Mouse (Mus musculus): ENCODE measurements at regions not wholly inside any gene's neighbourhood (a gene's known extent, or its start where the extent isn't known, plus 50 kb on each side); places are given as distances from the start of the nearest gene placed in this dataset.

DNA sequence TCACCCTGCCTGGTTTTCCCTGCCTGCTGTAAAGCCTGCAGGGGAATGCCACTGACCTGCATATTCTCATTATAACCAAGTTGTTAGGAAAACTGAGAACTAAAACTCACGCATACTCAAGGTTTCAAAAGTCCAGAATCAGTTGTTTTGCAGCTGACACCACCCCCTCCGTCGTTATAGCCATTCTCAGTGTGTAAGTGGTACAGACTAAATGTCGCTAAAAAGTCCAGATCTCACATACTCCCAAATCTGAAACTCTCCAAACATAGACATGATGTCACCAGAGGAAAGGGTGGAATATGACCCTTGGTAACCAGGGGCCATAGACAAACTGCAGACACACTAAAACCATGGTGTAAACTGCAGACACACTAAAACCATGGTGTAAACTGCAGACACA is 61.1 kb upstream of the Hpf1 start:
- H3K27ac ChIP-seq (ENCODE audit: control insufficient read depth, low read depth, low read length): no peak overlapping the region
- H3K4me1 ChIP-seq (ENCODE audit: control insufficient read depth in 1 of 2, insufficient read depth in 2 of 2, low read length in 2 of 2): no peaks in the 10 kb centered on the region
- TF ChIP-seq POLR2AphosphoS5 (IDR thresholded peaks at IDR 0.05; ENCODE audit: borderline replicate concordance, low read depth, low read length) (no peak), KAT2A (conservative IDR thresholded peaks at IDR 0.05; ENCODE audit: low read depth, low read length) (no peak), SIN3A (IDR thresholded peaks at IDR 0.05; ENCODE audit: low read length) (no peak), ZC3H11A (IDR thresholded peaks at IDR 0.05; ENCODE audit: low read depth, low read length) (no peak), GABPA (IDR thresholded peaks at IDR 0.05; ENCODE audit: low read depth, low read length) (no peak), ZNF384 (IDR thresholded peaks at IDR 0.05; ENCODE audit: low read depth, low read length) (no peak), TAL1 (IDR thresholded peaks at IDR 0.05; ENCODE audit: low read length) (no peak), CHD1 (IDR thresholded peaks at IDR 0.05; ENCODE audit: low read depth, low read length) (no peak), MXI1 (IDR thresholded peaks at IDR 0.05; ENCODE audit: low read depth, low read length) (no peak), RCOR1 (IDR thresholded peaks at IDR 0.05; ENCODE audit: low read depth, low read length) (no peak), MEF2A (IDR thresholded peaks at IDR 0.05; ENCODE audit: extremely low read depth, insufficient replicate concordance, low read depth, low read length, poor library complexity, severe bottlenecking) (no peak), BHLHE40 (IDR thresholded peaks at IDR 0.05; ENCODE audit: borderline replicate concordance, low read depth, low read length) (no peak), ELF1 (IDR thresholded peaks at IDR 0.05; ENCODE audit: low read depth, low read length) (no peak), MYB (IDR thresholded peaks at IDR 0.05; ENCODE audit: low read depth, low read length) (no peak), RAD21 (IDR thresholded peaks at IDR 0.05; ENCODE audit: low read depth, low read length) (no peak)
- H3K27me3 ChIP-seq (ENCODE audit: control insufficient read depth in 1 of 2, insufficient read depth in 2 of 2, low read length in 2 of 2): peaks cover 0 to 1% of the 10 kb centered on the region in 2 experiments; a peak in 1 of 4 replicates
- H3K9me3 ChIP-seq (replicated peaks; ENCODE audit: insufficient read depth, low read length): no peaks in the 10 kb centered on the region
- H3K36me3 ChIP-seq (ENCODE audit: control insufficient read depth in 1 of 2, insufficient read depth in 2 of 2, low read length in 2 of 2): no peaks in the 10 kb centered on the region
- no peaks in the 10 kb centered on the region for H3K79me2 ChIP-seq (ENCODE audit: control insufficient read depth, insufficient read depth, low read length, poor library complexity)
- H3K4me3 ChIP-seq (ENCODE audit: control insufficient read depth in 1 of 2, insufficient read depth in 1 of 2, low read depth in 2 of 2, low read length in 2 of 2): no peak overlapping the region
- no peak overlapping the region for H3K9ac ChIP-seq (ENCODE audit: control insufficient read depth, low read depth, low read length, poor library complexity, severe bottlenecking)
- DNase-seq (ENCODE audit: low read depth, low spot score): no peak

DNA sequence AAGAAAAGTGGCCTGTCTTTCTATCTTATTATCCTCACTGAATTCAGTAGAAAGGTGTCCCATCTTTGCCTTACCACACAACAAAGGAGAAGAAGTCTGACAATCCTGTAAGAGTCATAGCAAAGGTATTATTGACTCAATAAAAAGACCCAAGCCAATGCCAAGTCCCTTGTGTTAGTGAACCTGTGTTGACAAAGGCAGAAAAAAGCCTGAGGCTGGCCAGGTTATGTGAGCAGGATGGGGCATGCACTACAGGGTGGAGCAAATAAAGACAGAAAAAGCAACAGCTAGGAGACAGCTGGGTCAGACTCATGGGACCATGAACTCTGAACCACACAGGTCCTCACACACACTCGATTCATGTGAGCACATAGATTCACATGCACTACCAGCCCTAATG is 59.7 kb upstream of the Hpf1 start:
- no peak for TF ChIP-seq BHLHE40 (IDR thresholded peaks at IDR 0.05; ENCODE audit: borderline replicate concordance, low read depth, low read length)
- DNase-seq (ENCODE audit: low read depth, low spot score): no peak
- Histone ChIP-seq H3K4me3 (ENCODE audit: control insufficient read depth in 1 of 2, insufficient read depth in 1 of 2, low read depth in 2 of 2, low read length in 2 of 2) (no peak overlapping the region), H3K27me3 (ENCODE audit: control insufficient read depth in 1 of 2, insufficient read depth in 2 of 2, low read length in 2 of 2) (peaks cover 0 to 1% of the 10 kb centered on the region in 2 experiments; a peak in 1 of 4 replicates), H3K36me3 (ENCODE audit: control insufficient read depth in 1 of 2, insufficient read depth in 2 of 2, low read length in 2 of 2) (no peaks in the 10 kb centered on the region), H3K9me3 (replicated peaks; ENCODE audit: insufficient read depth, low read length) (no peaks in the 10 kb centered on the region), H3K4me1 (ENCODE audit: control insufficient read depth in 1 of 2, insufficient read depth in 2 of 2, low read length in 2 of 2) (no peaks in the 10 kb centered on the region), H3K27ac (ENCODE audit: control insufficient read depth, low read depth, low read length) (no peak overlapping the region), H3K79me2 (ENCODE audit: control insufficient read depth, insufficient read depth, low read length, poor library complexity) (no peaks in the 10 kb centered on the region), H3K9ac (ENCODE audit: control insufficient read depth, low read depth, low read length, poor library complexity, severe bottlenecking) (no peak overlapping the region)

- H3K9me3 ChIP-seq (replicated peaks; ENCODE audit: insufficient read depth, low read length): no peaks in the 10 kb centered on the region
- H3K79me2 ChIP-seq (ENCODE audit: control insufficient read depth, insufficient read depth, low read length, poor library complexity): no peaks in the 10 kb centered on the region
- TF ChIP-seq TAL1 (IDR thresholded peaks at IDR 0.05; ENCODE audit: low read length) (no peak), E2F4 (IDR thresholded peaks at IDR 0.05; ENCODE audit: borderline replicate concordance, low read depth, low read length) (no peak), NELFE (IDR thresholded peaks at IDR 0.05; ENCODE audit: low read depth, low read length) (no peak), USF1 (IDR thresholded peaks at IDR 0.05; ENCODE audit: low read depth, low read length) (no peak), ZC3H11A (IDR thresholded peaks at IDR 0.05; ENCODE audit: low read depth, low read length) (no peak), SMC3 (IDR thresholded peaks at IDR 0.05; ENCODE audit: low read depth, low read length) (no peak), ETS1 (IDR thresholded peaks at IDR 0.05; ENCODE audit: low read depth, low read length) (no peak), MEF2A (IDR thresholded peaks at IDR 0.05; ENCODE audit: extremely low read depth, insufficient replicate concordance, low read depth, low read length, poor library complexity, severe bottlenecking) (no peak), POLR2AphosphoS5 (IDR thresholded peaks at IDR 0.05; ENCODE audit: borderline replicate concordance, low read depth, low read length) (no peak), MYB (IDR thresholded peaks at IDR 0.05; ENCODE audit: low read depth, low read length) (no peak), ELF1 (IDR thresholded peaks at IDR 0.05; ENCODE audit: low read depth, low read length) (no peak)
- no peak overlapping the region for H3K4me3 ChIP-seq (ENCODE audit: control insufficient read depth in 1 of 2, insufficient read depth in 1 of 2, low read depth in 2 of 2, low read length in 2 of 2)
- no peak overlapping the region for H3K9ac ChIP-seq (ENCODE audit: control insufficient read depth, low read depth, low read length, poor library complexity, severe bottlenecking)
- no peaks in the 10 kb centered on the region for H3K4me1 ChIP-seq (ENCODE audit: control insufficient read depth in 1 of 2, insufficient read depth in 2 of 2, low read length in 2 of 2)
- no peaks in the 10 kb centered on the region for H3K27me3 ChIP-seq (ENCODE audit: control insufficient read depth in 1 of 2, insufficient read depth in 2 of 2, low read length in 2 of 2)
- no peak overlapping the region for H3K27ac ChIP-seq (ENCODE audit: control insufficient read depth, low read depth, low read length)
- no peak for DNase-seq (ENCODE audit: low read depth, low spot score)
- no peaks in the 10 kb centered on the region for H3K36me3 ChIP-seq (ENCODE audit: control insufficient read depth in 1 of 2, insufficient read depth in 2 of 2, low read length in 2 of 2)
Measured at GRCm38 (mm10) chr8:60838526-60838925, 51.7 kb upstream of the Hpf1 start.

Measured in MEL (cell line).